Mouse (Mus musculus): ENCODE measurements at regions not wholly inside any gene's neighbourhood (a gene's known extent, or its start where the extent isn't known, plus 50 kb on each side); places are given as distances from the start of the nearest gene placed in this dataset.

- DNase-seq (peak; percentile 29), ATAC-seq (no peak)
- 48% methylated on average over 3 of the region's 3 CpGs for WGBS
- no peaks in the 10 kb centered on the region for H3K36me3 ChIP-seq (ENCODE audit: insufficient read depth)
- 0 out of 2 replicates have a peak, but pooled peaks cover 4% of the 10 kb centered on the region for H3K4me1 ChIP-seq (ENCODE audit: insufficient read depth)
- H3K4me2 ChIP-seq (ENCODE audit: low read depth) = no peak overlapping the region
- TF ChIP-seq CTCF (IDR thresholded peaks at IDR 0.05; ENCODE audit: low read depth) = no peak
- no peak overlapping the region for H3K9ac ChIP-seq
- H3K27me3 ChIP-seq (ENCODE audit: insufficient read depth, low read length) = no peaks in the 10 kb centered on the region
- no peak overlapping the region for H3K4me3 ChIP-seq (ENCODE audit: low read depth, low read length)
- no peaks in the 10 kb centered on the region for H3K9me3 ChIP-seq (ENCODE audit: low read length)
- no peak overlapping the region for H3K27ac ChIP-seq (ENCODE audit: low read depth, low read length)
These were observed 173.1 kb downstream of the 1500009L16Rik start for GRCm38 (mm10) chr10:83895741-83896150.

GRCm38 (mm10) chr10:83896160-83896559 is 173.5 kb downstream of the 1500009L16Rik start:
- 81% methylated on average over 5 of the region's 5 CpGs for WGBS
- no peak for ATAC-seq

GRCm38 (mm10) chr10:83897558-83897957 is 174.9 kb downstream of the 1500009L16Rik start:
- no peak overlapping the region for H3K27ac ChIP-seq (ENCODE audit: low read depth, low read length)
- H3K27me3 ChIP-seq (ENCODE audit: insufficient read depth, low read length) = no peaks in the 10 kb centered on the region
- DNase-seq (no peak), ATAC-seq (no peak)
- WGBS = 85% methylated on average over 6 of the region's 6 CpGs
- H3K9me3 ChIP-seq (ENCODE audit: low read length) = no peaks in the 10 kb centered on the region
- H3K4me2 ChIP-seq (ENCODE audit: low read depth) = no peak overlapping the region
- no peak overlapping the region for H3K9ac ChIP-seq
- no peak overlapping the region for H3K4me3 ChIP-seq (ENCODE audit: low read depth, low read length)
- TF ChIP-seq CTCF (IDR thresholded peaks at IDR 0.05; ENCODE audit: low read depth) = no peak
- H3K36me3 ChIP-seq (ENCODE audit: insufficient read depth) = no peaks in the 10 kb centered on the region
- H3K4me1 ChIP-seq (ENCODE audit: insufficient read depth) = 0 out of 2 replicates have a peak, but pooled peaks cover 4% of the 10 kb centered on the region

More at GRCm38 (mm10) chr10:83896160-83896559, 173.5 kb downstream of the 1500009L16Rik start:
- no peak overlapping the region for H3K27ac ChIP-seq (ENCODE audit: low read depth, low read length)
- no peak for TF ChIP-seq CTCF (IDR thresholded peaks at IDR 0.05; ENCODE audit: low read depth)
- H3K36me3 ChIP-seq (ENCODE audit: insufficient read depth) = no peaks in the 10 kb centered on the region
- H3K27me3 ChIP-seq (ENCODE audit: insufficient read depth, low read length) = no peaks in the 10 kb centered on the region
- H3K9ac ChIP-seq = no peak overlapping the region
- H3K4me1 ChIP-seq (ENCODE audit: insufficient read depth) = 0 out of 2 replicates have a peak, but pooled peaks cover 4% of the 10 kb centered on the region
- no peak overlapping the region for H3K4me3 ChIP-seq (ENCODE audit: low read depth, low read length)
- no peaks in the 10 kb centered on the region for H3K9me3 ChIP-seq (ENCODE audit: low read length)
- no peak for DNase-seq
- H3K4me2 ChIP-seq (ENCODE audit: low read depth) = no peak overlapping the region

- peak; percentile 78 for ATAC-seq
- Histone ChIP-seq H3K36me3 (ENCODE audit: insufficient read depth) (no peaks in the 10 kb centered on the region), H3K27ac (ENCODE audit: low read depth, low read length) (no peak overlapping the region), H3K4me2 (ENCODE audit: low read depth) (no peak overlapping the region), H3K4me3 (ENCODE audit: low read depth, low read length) (no peak overlapping the region), H3K9ac (no peak overlapping the region), H3K4me1 (ENCODE audit: insufficient read depth) (no peaks in the 10 kb centered on the region), H3K9me3 (ENCODE audit: low read length) (no peaks in the 10 kb centered on the region), H3K27me3 (ENCODE audit: insufficient read depth, low read length) (no peaks in the 10 kb centered on the region)
- peak; percentile 22 for DNase-seq
- WGBS = 31% methylated on average over 8 of the region's 8 CpGs
- no peak for TF ChIP-seq CTCF (IDR thresholded peaks at IDR 0.05; ENCODE audit: low read depth)
These were observed 184.1 kb downstream of the 1500009L16Rik start for GRCm38 (mm10) chr10:83906751-83907150.

GRCm38 (mm10) chr10:83910649-83911370 is 188.1 kb downstream of the 1500009L16Rik start:
- H3K4me2 ChIP-seq (ENCODE audit: low read depth) = no peak overlapping the region
- no peak for TF ChIP-seq CTCF (IDR thresholded peaks at IDR 0.05; ENCODE audit: low read depth)
- H3K27me3 ChIP-seq (ENCODE audit: insufficient read depth, low read length) = no peaks in the 10 kb centered on the region
- no peaks in the 10 kb centered on the region for H3K4me1 ChIP-seq (ENCODE audit: insufficient read depth)
- no peak overlapping the region for H3K4me3 ChIP-seq (ENCODE audit: low read depth, low read length)
- WGBS = 93% methylated on average over 10 of the region's 10 CpGs
- DNase-seq = no peak
- no peak overlapping the region for H3K9ac ChIP-seq
- no peaks in the 10 kb centered on the region for H3K36me3 ChIP-seq (ENCODE audit: insufficient read depth)
- H3K27ac ChIP-seq (ENCODE audit: low read depth, low read length) = no peak overlapping the region
- no peaks in the 10 kb centered on the region for H3K9me3 ChIP-seq (ENCODE audit: low read length)
- ATAC-seq = no peak

- no peak for TF ChIP-seq CTCF (IDR thresholded peaks at IDR 0.05; ENCODE audit: low read depth)
- DNase-seq (no peak), ATAC-seq (no peak)
- Histone ChIP-seq H3K27ac (ENCODE audit: low read depth, low read length) (no peak overlapping the region), H3K27me3 (ENCODE audit: insufficient read depth, low read length) (no peaks in the 10 kb centered on the region), H3K4me3 (ENCODE audit: low read depth, low read length) (no peak overlapping the region), H3K9me3 (ENCODE audit: low read length) (0 out of 2 replicates have a peak, but pooled peaks cover under 1% of the 10 kb centered on the region), H3K4me1 (ENCODE audit: insufficient read depth) (no peaks in the 10 kb centered on the region), H3K36me3 (ENCODE audit: insufficient read depth) (no peaks in the 10 kb centered on the region), H3K9ac (no peak overlapping the region), H3K4me2 (ENCODE audit: low read depth) (no peak overlapping the region)
- 36% methylated on average over 12 of the region's 12 CpGs for WGBS
These were observed 191.9 kb downstream of the 1500009L16Rik start for GRCm38 (mm10) chr10:83914401-83915132.

Data from forebrain, postnatal 0 days (tissue).